Mouse (Mus musculus) liver, adult 2 months (tissue): ENCODE data around the gene Plekhg4. TPM values are rescaled to one million over a fixed set of nuclear protein-coding genes. Genes with fewer than 3 reads are reported as not detected.

Experiments used
- DNase-seq: peaks from one replicate; pipeline ENCODE4 v3.0.0-alpha.2; 2011; ENCODE audit warnings: low read depth, low spot score; ENCODE audit errors: extremely low read depth
- H3K27ac ChIP-seq: fragments of 200-500 bp; replicated peaks from 2 replicates; pipeline ENCODE4 v1.5.1; 2012; ENCODE audit warnings: low read depth, mild to moderate bottlenecking, control low read depth, inconsistent platforms, low read length; ENCODE audit not compliant: insufficient read depth
- H3K27me3 ChIP-seq: fragments of 200-500 bp; 2 replicates; pipeline ENCODE4 v1.6.1; 2012; ENCODE audit warnings: mild to moderate bottlenecking, moderate library complexity, low read length, inconsistent platforms; ENCODE audit not compliant: control insufficient read depth, insufficient read depth
- H3K36me3 ChIP-seq: fragments of 200-500 bp; 2 replicates; pipeline ENCODE4 v1.6.1; 2012; ENCODE audit warnings: low read length, inconsistent platforms; ENCODE audit not compliant: control insufficient read depth, insufficient read depth
- H3K4me1 ChIP-seq: fragments of 200-500 bp; 2 replicates; pipeline ENCODE4 v1.6.1; 2011; ENCODE audit warnings: low read length; ENCODE audit not compliant: control insufficient read depth, insufficient read depth
- H3K4me3 ChIP-seq: fragments of 200-500 bp; 2 replicates; pipeline ENCODE4 v1.5.1; 2011; ENCODE audit warnings: low read depth, mild to moderate bottlenecking, control low read depth, low read length, moderate library complexity; ENCODE audit not compliant: insufficient read depth
- H3K79me2 ChIP-seq: fragments of 200-500 bp; 2 replicates; pipeline ENCODE4 v1.6.1; 2012; ENCODE audit warnings: inconsistent platforms, mild to moderate bottlenecking, low read length, moderate library complexity; ENCODE audit not compliant: control insufficient read depth, insufficient read depth
- H3K9ac ChIP-seq: fragments of 200-500 bp; 2 replicates; pipeline ENCODE4 v1.6.1; 2012; ENCODE audit warnings: low read depth, mild to moderate bottlenecking, control low read depth, inconsistent platforms, low read length
- CTCF ChIP-seq: fragments of 200-500 bp; IDR thresholded peaks from 2 replicates; pipeline ENCODE4 v1.5.1; 2011; ENCODE audit warnings: low read depth, low read length, control low read depth
- POLR2A ChIP-seq: fragments of 200-500 bp; IDR thresholded peaks from 2 replicates; pipeline ENCODE4 v1.6.1; 2011; ENCODE audit warnings: low read length, control low read depth; ENCODE audit not compliant: insufficient read depth; ENCODE audit errors: extremely low read depth
- WGBS: fragments of 180-500 bp; shearing (Covaris S2); methylation state at CpG from one replicate; pipeline ENCODE4 v1.1.7; 2018; 5-methylcytosine and 5-hydroxymethylcytosine counted together
- polyA plus RNA-seq: library from polyadenylated mRNA; depleted of rRNA; stranded (reverse); fragments of >200 nt; gene quantifications from 2 replicates; pipeline ENCODE4 v1.2.3, GENCODE M21; 2012
- total RNA-seq: library from RNA; depleted of rRNA; stranded (reverse); fragments of >200 nt; gene quantifications from 2 replicates; pipeline ENCODE4 v1.2.3, GENCODE M21; 2014

Plekhg4 gene
- total and polyA plus RNA-seq, 2 experiments = under 0.01 to 0.09 TPM

- H3K27me3 ChIP-seq = no peaks in the 10 kb centered on the region
- TF ChIP-seq POLR2A (no peak), CTCF (no peak)
- WGBS = 66% methylated on average over 12 of the region's 12 CpGs
- no peak overlapping the region for H3K9ac ChIP-seq
- DNase-seq = no peak
- no peaks in the 10 kb centered on the region for H3K79me2 ChIP-seq
- no peaks in the 10 kb centered on the region for H3K4me1 ChIP-seq
- H3K36me3 ChIP-seq = no peaks in the 10 kb centered on the region
- H3K4me3 ChIP-seq = no peak overlapping the region
- H3K27ac ChIP-seq = no peak overlapping the region
Observed at GRCm38 (mm10) chr8:105361751-105362702, 11.0 kb upstream of the Plekhg4 start.

- no peak for TF ChIP-seq POLR2A
- peak; percentile 21; the same call in 1 of the 2 replicates for TF ChIP-seq CTCF
- DNase-seq = no peak
- no peaks in the 10 kb centered on the region for H3K36me3 ChIP-seq
- H3K27ac ChIP-seq = no peak overlapping the region
- no peaks in the 10 kb centered on the region for H3K79me2 ChIP-seq
- H3K9ac ChIP-seq = no peak overlapping the region
- 77% methylated on average over 2 of the region's 2 CpGs for WGBS
- no peaks in the 10 kb centered on the region for H3K4me1 ChIP-seq
- H3K27me3 ChIP-seq = no peaks in the 10 kb centered on the region
- H3K4me3 ChIP-seq = no peak overlapping the region
Observed at GRCm38 (mm10) chr8:105367107-105367506, 6.0 kb upstream of the Plekhg4 start.

- Histone ChIP-seq H3K27me3 (no peaks in the 10 kb centered on the region), H3K79me2 (no peaks in the 10 kb centered on the region), H3K4me1 (no peaks in the 10 kb centered on the region), H3K36me3 (no peaks in the 10 kb centered on the region), H3K27ac (no peak overlapping the region), H3K4me3 (no peak overlapping the region), H3K9ac (no peak overlapping the region)
- TF ChIP-seq POLR2A (no peak), CTCF (no peak)
- DNase-seq = no peak
- 84% methylated on average over 9 of the region's 9 CpGs for WGBS
Observed at GRCm38 (mm10) chr8:105372473-105372872, 601 bp upstream of the Plekhg4 start.

- H3K27me3 ChIP-seq = no peaks in the 10 kb centered on the region
- no peak for DNase-seq
- no peaks in the 10 kb centered on the region for H3K36me3 ChIP-seq
- no peak overlapping the region for H3K9ac ChIP-seq
- H3K79me2 ChIP-seq = no peaks in the 10 kb centered on the region
- TF ChIP-seq CTCF (peak; percentile 45), POLR2A (no peak)
- WGBS = 36% methylated on average over 33 of the region's 33 CpGs
- H3K4me1 ChIP-seq = no peaks in the 10 kb centered on the region
- H3K4me3 ChIP-seq = no peak overlapping the region
- no peak overlapping the region for H3K27ac ChIP-seq
Observed at GRCm38 (mm10) chr8:105374513-105374966, 1.5 kb downstream of the Plekhg4 start.

- H3K4me3 ChIP-seq = no peak overlapping the region
- no peak overlapping the region for H3K27ac ChIP-seq
- TF ChIP-seq POLR2A (no peak), CTCF (no peak)
- H3K9ac ChIP-seq = no peak overlapping the region
- no peaks in the 10 kb centered on the region for H3K79me2 ChIP-seq
- DNase-seq = no peak
- no peaks in the 10 kb centered on the region for H3K4me1 ChIP-seq
- no peaks in the 10 kb centered on the region for H3K36me3 ChIP-seq
- H3K27me3 ChIP-seq = no peaks in the 10 kb centered on the region
- WGBS = 49% methylated on average over 19 of the region's 19 CpGs
Observed at GRCm38 (mm10) chr8:105378673-105379072, 5.6 kb downstream of the Plekhg4 start.

- no peak for DNase-seq
- no peaks in the 10 kb centered on the region for H3K4me1 ChIP-seq
- no peaks in the 10 kb centered on the region for H3K27me3 ChIP-seq
- no peak overlapping the region for H3K9ac ChIP-seq
- H3K36me3 ChIP-seq = no peaks in the 10 kb centered on the region
- H3K4me3 ChIP-seq = no peak overlapping the region
- no peaks in the 10 kb centered on the region for H3K79me2 ChIP-seq
- 84% methylated on average over 12 of the region's 12 CpGs for WGBS
- TF ChIP-seq POLR2A (no peak), CTCF (no peak)
- no peak overlapping the region for H3K27ac ChIP-seq
Observed at GRCm38 (mm10) chr8:105380308-105380707, 7.2 kb downstream of the Plekhg4 start.
